Mouse (Mus musculus) frontal cortex, postnatal 14 days (tissue): ENCODE measurements around the gene Sema3g.

Experiments
- DNase-seq, 2 experiments: peaks; one replicate each; pipeline ENCODE4 v3.0.0; 2022; ENCODE audit warnings: low spot score in 2 of 2

The Sema3g gene

GRCm38 (mm10) chr14:31217666-31218065, at the start of gene Sema3g:
TSS of gene Sema3g (plus strand) at chr14:31217860.
- DNase-seq: no peak

- DNase-seq: no peak
Measured at GRCm38 (mm10) chr14:31168425-31168824, 49.2 kb upstream of the Sema3g start, which contains the start of gene Stab1. TSS of gene Stab1 (minus strand) at chr14:31168641.

- DNase-seq: no peak
Measured at GRCm38 (mm10) chr14:31169508-31169907, 48.2 kb upstream of the Sema3g start.

- DNase-seq: no peak
Measured at GRCm38 (mm10) chr14:31170963-31171362, 46.7 kb upstream of the Sema3g start.

- no peak for DNase-seq
Measured at GRCm38 (mm10) chr14:31171386-31171785, 46.3 kb upstream of the Sema3g start.

- no peak for DNase-seq
Measured at GRCm38 (mm10) chr14:31171821-31172220, 45.8 kb upstream of the Sema3g start.

- no peak for DNase-seq
Measured at GRCm38 (mm10) chr14:31172781-31173455, 44.7 kb upstream of the Sema3g start.

GRCm38 (mm10) chr14:31173537-31173936, 44.1 kb upstream of the Sema3g start:
- DNase-seq: no peak

GRCm38 (mm10) chr14:31177287-31177686, 40.4 kb upstream of the Sema3g start:
- DNase-seq: no peak

- no peak for DNase-seq
Measured at GRCm38 (mm10) chr14:31177715-31178114, 39.9 kb upstream of the Sema3g start.

- DNase-seq: no peak
Measured at GRCm38 (mm10) chr14:31179677-31180365, 37.8 kb upstream of the Sema3g start.

- DNase-seq: no peak
Measured at GRCm38 (mm10) chr14:31181512-31181911, 36.1 kb upstream of the Sema3g start.

GRCm38 (mm10) chr14:31182786-31183290, 34.8 kb upstream of the Sema3g start:
- no peak for DNase-seq

GRCm38 (mm10) chr14:31183541-31183940, 34.1 kb upstream of the Sema3g start:
- DNase-seq: no peak

GRCm38 (mm10) chr14:31184195-31184594, 33.5 kb upstream of the Sema3g start:
- DNase-seq: no peak

- DNase-seq: no peak
Measured at GRCm38 (mm10) chr14:31186656-31187055, 31.0 kb upstream of the Sema3g start.

- DNase-seq: no peak
Measured at GRCm38 (mm10) chr14:31188771-31189181, 28.9 kb upstream of the Sema3g start.

- DNase-seq: no peak
Measured at GRCm38 (mm10) chr14:31189348-31189747, 28.3 kb upstream of the Sema3g start.

- DNase-seq: no peak
Measured at GRCm38 (mm10) chr14:31191936-31192335, 25.7 kb upstream of the Sema3g start.

- DNase-seq: no peak
Measured at GRCm38 (mm10) chr14:31193791-31194190, 23.9 kb upstream of the Sema3g start.

GRCm38 (mm10) chr14:31194441-31194840, 23.2 kb upstream of the Sema3g start:
- no peak for DNase-seq

- no peak for DNase-seq
Measured at GRCm38 (mm10) chr14:31194891-31195513, 22.7 kb upstream of the Sema3g start.

GRCm38 (mm10) chr14:31195521-31195920, 22.1 kb upstream of the Sema3g start:
- no peak for DNase-seq
